Mouse (Mus musculus) olfactory bulb, adult 2 months (tissue): ENCODE data around the gene Sap30l. TPM values are rescaled to one million over a fixed set of nuclear protein-coding genes. Genes with fewer than 3 reads are reported as not detected.
"Not testable (repeated sequence)": the region's sequence is repeated elsewhere in the genome, so short reads cannot be mapped to it uniquely, and the experiment has no call there.

Source experiments
- H3K27ac ChIP-seq: fragments of 200-500 bp; 2 replicates; pipeline ENCODE4 v1.5.1; 2012; ENCODE audit warnings: low read depth, low read length; ENCODE audit not compliant: insufficient read depth
- H3K4me1 ChIP-seq: fragments of 200-500 bp; 2 replicates; pipeline ENCODE4 v1.6.1; 2012; ENCODE audit warnings: low read length; ENCODE audit not compliant: control insufficient read depth, insufficient read depth
- H3K4me3 ChIP-seq: fragments of 200-500 bp; 2 replicates; pipeline ENCODE4 v1.5.1; 2012; ENCODE audit warnings: mild to moderate bottlenecking, low read depth, low read length, moderate library complexity; ENCODE audit not compliant: insufficient read depth
- CTCF ChIP-seq: fragments of 200-500 bp; IDR thresholded peaks from 2 replicates; pipeline ENCODE4 v1.5.1; 2012; ENCODE audit warnings: low read depth, mild to moderate bottlenecking, low read length, moderate library complexity; ENCODE audit not compliant: insufficient read depth
- POLR2A ChIP-seq: fragments of 200-500 bp; IDR thresholded peaks from 2 replicates; pipeline ENCODE4 v1.6.1; 2012; ENCODE audit warnings: mild to moderate bottlenecking, low read depth, low read length, moderate library complexity; ENCODE audit not compliant: insufficient read depth
- WGBS: fragments of 180-500 bp; shearing (Covaris S2); methylation state at CpG from one replicate; pipeline ENCODE4 v1.1.7; 2018; 5-methylcytosine and 5-hydroxymethylcytosine counted together
- polyA plus RNA-seq: library from polyadenylated mRNA; stranded (reverse); fragments of >200 nt; gene quantifications from 2 replicates; pipeline ENCODE4 v1.2.4, GENCODE M21; 2012; ENCODE audit warnings: low replicate concordance; ENCODE audit not compliant: missing spikeins, insufficient read depth, insufficient read length

The Sap30l gene
- polyA plus RNA-seq, 1 experiment = not detected

GRCm38 (mm10) chr11:57809732-57810098 is 8.3 kb downstream of the Sap30l start:
- no peak overlapping the region for H3K27ac ChIP-seq
- no peaks in the 10 kb centered on the region for H3K4me1 ChIP-seq
- 87% methylated on average over 8 of the region's 8 CpGs for WGBS
- no peak for TF ChIP-seq CTCF
- TF ChIP-seq POLR2A = no peak
- H3K4me3 ChIP-seq = no peak overlapping the region

DNA sequence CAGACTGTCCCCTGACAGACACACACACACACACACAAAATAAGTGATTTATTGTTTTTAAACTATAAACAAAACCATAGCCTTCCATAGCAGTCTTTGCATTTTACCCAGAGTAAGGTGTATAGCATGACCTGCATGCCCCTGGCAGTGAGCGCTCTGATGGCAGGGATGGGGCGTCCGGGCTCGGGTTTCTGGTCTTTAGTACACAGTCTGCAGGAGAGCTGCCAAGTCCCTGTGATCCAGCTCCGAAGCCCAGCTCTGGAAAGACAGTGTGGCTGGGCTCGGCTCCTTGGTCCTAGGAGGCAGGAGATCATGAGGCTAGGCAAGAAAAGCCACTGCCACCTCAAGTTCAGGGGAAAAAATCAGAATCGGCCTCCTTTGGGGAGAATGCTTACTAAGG is 9.6 kb downstream of the Sap30l start:
- Histone ChIP-seq H3K27ac (no peak overlapping the region), H3K4me3 (no peak overlapping the region), H3K4me1 (no peaks in the 10 kb centered on the region)
- TF ChIP-seq POLR2A = no peak
- no peak for TF ChIP-seq CTCF
- WGBS = 84% methylated on average over 7 of the region's 7 CpGs

GRCm38 (mm10) chr11:57812212-57812611 is 10.8 kb downstream of the Sap30l start:
- Histone ChIP-seq H3K4me1 (no peaks in the 10 kb centered on the region), H3K4me3 (no peak overlapping the region), H3K27ac (no peak overlapping the region)
- TF ChIP-seq CTCF = no peak
- 99% methylated on average over 8 of the region's 8 CpGs for WGBS

DNA sequence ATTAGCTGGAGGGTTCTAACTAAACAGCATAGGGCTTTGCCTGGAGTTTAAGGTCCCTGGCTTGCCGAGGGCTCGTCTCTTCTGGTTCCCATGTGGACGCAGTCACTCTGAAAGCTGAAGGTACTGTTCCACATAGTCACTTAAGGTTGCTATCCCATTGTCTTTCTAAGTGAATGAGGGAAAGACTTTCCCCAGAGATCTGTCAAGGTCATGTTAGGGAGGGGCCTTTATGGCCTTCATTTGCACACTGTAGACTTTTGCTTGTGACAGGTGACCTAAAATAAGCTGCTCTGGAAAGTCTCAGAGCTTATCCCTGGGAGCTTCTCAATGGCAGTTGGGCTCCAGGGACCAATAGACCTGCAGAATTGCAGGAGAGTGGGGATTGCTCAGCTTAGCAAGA is 12.2 kb downstream of the Sap30l start:
- TF ChIP-seq POLR2A (no peak), CTCF (no peak)
- WGBS = 96% methylated on average over 3 of the region's 3 CpGs
- no peaks in the 10 kb centered on the region for H3K4me1 ChIP-seq
- no peak overlapping the region for H3K27ac ChIP-seq
- H3K4me3 ChIP-seq = no peak overlapping the region

DNA sequence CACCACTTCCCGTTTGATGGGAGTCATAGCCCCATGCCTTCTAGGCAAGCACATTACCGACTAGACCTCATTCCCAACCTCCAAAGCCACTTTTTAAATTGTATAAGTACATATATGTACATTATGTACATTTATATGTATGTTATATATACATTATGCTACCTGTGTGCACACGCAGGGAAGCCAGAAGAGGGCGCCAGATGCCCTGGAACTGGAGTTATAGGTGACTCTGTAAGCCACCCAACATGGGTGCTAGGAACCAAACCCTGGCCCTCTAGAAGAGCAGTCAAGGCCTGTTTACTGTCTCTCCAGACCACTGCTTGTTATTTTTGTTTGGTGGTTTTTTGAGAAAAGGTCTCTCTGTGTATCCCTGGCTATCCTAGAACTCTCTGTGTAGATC is 16.8 kb downstream of the Sap30l start:
- H3K4me1 ChIP-seq = no peaks in the 10 kb centered on the region
- TF ChIP-seq POLR2A (no peak), CTCF (no peak)
- H3K4me3 ChIP-seq = no peak overlapping the region
- WGBS = 93% methylated on average over 4 of the region's 4 CpGs
- no peak overlapping the region for H3K27ac ChIP-seq

DNA sequence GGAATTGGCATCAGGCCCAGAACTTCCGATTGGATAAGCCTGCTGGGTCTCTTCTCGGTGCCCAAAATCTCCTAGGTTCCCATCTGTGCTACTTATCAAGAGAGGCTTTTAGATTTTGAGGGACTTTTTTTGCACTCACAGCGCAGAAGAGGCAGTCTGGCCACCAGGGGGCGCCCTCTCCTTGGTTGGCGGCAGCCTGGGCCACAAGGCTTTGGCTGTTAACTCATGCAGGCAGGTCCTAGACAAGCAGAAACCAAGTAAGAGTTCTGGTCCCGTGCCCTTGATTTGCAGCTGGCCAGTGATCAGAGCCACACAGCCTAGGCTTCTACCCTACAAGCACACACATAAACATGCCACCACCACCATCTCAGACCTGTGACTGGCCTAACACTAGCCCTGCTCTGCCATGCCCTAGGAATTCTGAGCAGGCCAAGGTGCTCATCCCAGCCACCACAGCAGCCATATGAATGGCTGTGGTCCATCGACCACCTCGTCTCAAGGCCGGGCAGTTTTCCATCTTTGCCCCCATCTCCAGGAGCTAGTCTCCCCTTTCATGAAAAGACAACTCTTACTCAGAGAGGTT is 18.7 kb downstream of the Sap30l start:
- Histone ChIP-seq H3K27ac (no peak overlapping the region), H3K4me1 (no peaks in the 10 kb centered on the region), H3K4me3 (no peak overlapping the region)
- TF ChIP-seq POLR2A (no peak), CTCF (peak; percentile 78)
- WGBS = 30% methylated on average over 9 of the region's 9 CpGs

GRCm38 (mm10) chr11:57823159-57823558 is 21.7 kb downstream of the Sap30l start:
- WGBS = 92% methylated on average over 2 of the region's 2 CpGs
- not testable (repeated sequence) for H3K27ac ChIP-seq, H3K4me1 ChIP-seq, H3K4me3 ChIP-seq

DNA sequence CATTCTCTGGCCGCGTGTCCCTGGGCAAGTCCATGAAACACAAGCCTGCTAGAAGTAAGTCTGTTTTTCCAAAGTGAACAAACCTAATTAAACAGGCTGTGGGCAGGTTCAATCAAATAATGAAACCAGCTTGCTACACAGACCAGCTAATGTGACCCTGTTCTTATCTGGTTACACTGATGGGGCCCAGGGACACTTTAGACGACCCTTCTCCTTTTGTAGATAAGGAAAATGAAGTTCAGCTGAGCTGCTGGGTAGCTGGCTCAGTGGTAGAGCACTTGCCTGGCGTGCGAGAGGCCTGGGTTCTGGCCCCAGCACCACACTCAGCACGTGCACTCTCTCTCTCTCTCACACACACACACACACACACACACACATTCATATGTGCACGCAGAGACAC is 22.3 kb downstream of the Sap30l start:
- 87% methylated on average over 7 of the region's 7 CpGs for WGBS
- no peak overlapping the region for H3K27ac ChIP-seq
- H3K4me1 ChIP-seq = peaks cover 6% of the 10 kb centered on the region
- H3K4me3 ChIP-seq = no peak overlapping the region
- TF ChIP-seq POLR2A = no peak

DNA sequence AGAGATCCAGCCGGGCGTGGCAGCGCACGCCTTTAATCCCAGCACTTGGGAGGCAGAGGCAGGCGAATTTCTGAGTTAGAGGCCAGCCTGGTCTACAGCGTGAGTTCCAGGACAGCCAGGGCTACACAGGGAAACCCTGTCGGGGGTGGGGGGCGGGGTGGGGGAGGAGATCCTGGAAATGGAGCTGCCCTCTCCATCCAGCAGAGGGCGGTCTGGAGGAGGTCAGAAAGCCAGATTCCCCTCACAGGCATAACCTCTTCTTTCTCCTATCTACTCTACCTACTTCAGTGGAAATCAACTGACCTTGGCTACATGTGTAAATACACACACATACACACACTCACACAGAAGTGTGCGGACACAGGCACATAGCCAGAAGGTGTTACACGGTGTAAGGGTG is 23.8 kb downstream of the Sap30l start:
- peaks cover 14% of the 10 kb centered on the region for H3K4me1 ChIP-seq
- not testable (repeated sequence) for H3K4me3 ChIP-seq, H3K27ac ChIP-seq
- WGBS = 48% methylated on average over 11 of the region's 11 CpGs

DNA sequence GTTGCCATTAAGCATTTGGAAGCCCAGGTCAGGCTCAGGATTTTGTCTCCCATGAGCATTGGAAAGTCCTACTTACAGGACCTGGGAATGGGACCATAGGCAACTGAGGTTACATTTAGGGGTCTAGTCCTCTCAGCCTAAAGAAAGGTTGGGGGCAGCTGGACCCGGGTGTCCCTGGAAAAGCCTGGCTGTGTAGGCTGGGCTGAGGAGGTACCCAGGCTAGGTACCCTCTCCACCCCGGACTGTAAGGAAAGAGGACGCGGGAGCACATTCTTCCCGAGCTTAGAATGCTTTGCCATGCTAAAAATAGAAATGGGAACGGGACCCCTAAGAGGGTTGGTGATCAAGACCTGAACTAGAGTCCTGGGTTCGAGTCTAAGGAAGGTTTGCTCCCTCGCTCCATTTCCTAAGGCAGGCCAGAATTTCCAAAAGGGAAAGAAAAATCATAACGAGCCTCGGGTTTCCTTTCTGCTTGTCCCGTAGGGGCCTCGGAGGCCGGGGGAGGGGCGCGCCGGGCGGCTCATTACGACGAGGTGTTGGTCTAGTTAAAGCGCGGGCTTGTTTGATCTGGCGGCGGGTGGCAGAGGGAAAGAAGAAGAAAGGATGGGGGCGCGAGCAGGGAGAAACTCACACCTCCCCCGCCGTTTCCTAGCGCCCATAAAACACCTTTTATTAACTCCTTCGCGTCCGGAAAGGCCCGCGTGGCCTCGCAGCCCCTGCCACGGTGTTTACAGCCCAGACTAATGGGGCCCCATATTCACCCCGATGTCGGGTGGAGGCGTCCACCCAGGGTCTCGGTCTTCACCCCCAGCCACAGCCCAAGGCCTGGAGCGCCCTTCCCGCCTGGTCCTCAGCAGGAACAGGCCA is 25.8 kb downstream of the Sap30l start:
- Histone ChIP-seq H3K4me3 (no peak overlapping the region), H3K4me1 (peaks cover 14% of the 10 kb centered on the region), H3K27ac (no peak overlapping the region)
- TF ChIP-seq POLR2A (no peak), CTCF (no peak)
- WGBS = 3% methylated on average over 39 of the region's 41 CpGs
